Mouse (Mus musculus) intestine, postnatal 0 days (tissue): ENCODE data around the gene Il9. TPM values are rescaled to one million over a fixed set of nuclear protein-coding genes. Genes with fewer than 3 reads are reported as not detected.

Experiments used
- ATAC-seq: fragments of 200-750 bp; cut with Nextera tagmentation; 2 replicates; pipeline ENCODE4 v1.8.0; 2017; ENCODE audit warnings: mild to moderate bottlenecking, moderate TSS enrichment, moderate library complexity
- H3K27ac ChIP-seq: fragments of 300-500 bp; sonication (generic); 2 replicates; pipeline ENCODE4 v1.5.1; 2014; ENCODE audit warnings: mild to moderate bottlenecking, low read depth, low read length, moderate library complexity
- H3K27me3 ChIP-seq: fragments of 300-500 bp; sonication (generic); replicated peaks from 2 replicates; pipeline ENCODE4 v1.6.1; 2014; ENCODE audit warnings: low read length, mixed read lengths; ENCODE audit not compliant: control insufficient read depth, insufficient read depth
- H3K36me3 ChIP-seq: fragments of 300-500 bp; sonication (generic); 2 replicates; pipeline ENCODE4 v1.6.1; 2014; ENCODE audit warnings: mild to moderate bottlenecking, moderate library complexity; ENCODE audit not compliant: control insufficient read depth, insufficient read depth
- H3K4me1 ChIP-seq: fragments of 300-500 bp; sonication (generic); replicated peaks from 2 replicates; pipeline ENCODE4 v1.6.1; 2014; ENCODE audit warnings: antibody characterized with exemption, low read length, mixed read lengths; ENCODE audit not compliant: control insufficient read depth, insufficient read depth
- H3K4me2 ChIP-seq: fragments of 300-500 bp; sonication (generic); replicated peaks from 2 replicates; pipeline ENCODE4 v1.6.1; 2014; ENCODE audit warnings: low read depth, mild to moderate bottlenecking, moderate library complexity
- H3K4me3 ChIP-seq: fragments of 300-500 bp; sonication (generic); 2 replicates; pipeline ENCODE4 v1.5.1; 2014; ENCODE audit warnings: low read depth, low read length
- H3K9ac ChIP-seq: fragments of 300-500 bp; sonication (generic); 2 replicates; pipeline ENCODE4 v1.6.1; 2014; ENCODE audit warnings: mild to moderate bottlenecking, low read depth, low read length
- H3K9me3 ChIP-seq: fragments of 300-500 bp; sonication (generic); 2 replicates; pipeline ENCODE4 v1.6.1; 2016; ENCODE audit warnings: mixed run types; ENCODE audit not compliant: control insufficient read depth
- CTCF ChIP-seq: sonication (generic); IDR thresholded peaks from 2 replicates; pipeline ENCODE4 v1.5.1; 2016; ENCODE audit warnings: low read depth, mild to moderate bottlenecking, control low read depth, antibody characterized with exemption, moderate library complexity
- WGBS: fragments of 180-500 bp; shearing (Covaris S2); extraction: QIAGEN DNeasy Blood & Tissue Kit; methylation state at CpG from one replicate; pipeline ENCODE4 v1.1.7; 2014; 5-methylcytosine and 5-hydroxymethylcytosine counted together
- polyA plus RNA-seq: library from polyadenylated mRNA; unstranded; fragments of >200 nt; fragmentation: Nextera tagmentation; extraction: Ambion mirVana; gene quantifications from 2 replicates; pipeline ENCODE4 v1.2.1, GENCODE M21; 2015

Il9 gene
- polyA plus RNA-seq: not detected in 2 replicates

GRCm38 (mm10) chr13:56482146-56482545 is at the start of gene Il9:
Gene Il9 (minus strand): TSS chr13:56482246.
- Histone ChIP-seq H3K4me2 (no peak within 1 kb of the TSS), H3K9me3 (no peaks in the 10 kb centered on the region), H3K27ac (no peak within 1 kb of the TSS), H3K27me3 (no peaks in the 10 kb centered on the region), H3K9ac (no peak within 1 kb of the TSS), H3K4me1 (no peaks in the 10 kb centered on the region), H3K36me3 (no peaks in the 10 kb centered on the region), H3K4me3 (no peak within 1 kb of the TSS)
- WGBS: 78% methylated on average over 3 of the region's 3 CpGs
- no peak for ATAC-seq
- TF ChIP-seq CTCF: no peak

DNA sequence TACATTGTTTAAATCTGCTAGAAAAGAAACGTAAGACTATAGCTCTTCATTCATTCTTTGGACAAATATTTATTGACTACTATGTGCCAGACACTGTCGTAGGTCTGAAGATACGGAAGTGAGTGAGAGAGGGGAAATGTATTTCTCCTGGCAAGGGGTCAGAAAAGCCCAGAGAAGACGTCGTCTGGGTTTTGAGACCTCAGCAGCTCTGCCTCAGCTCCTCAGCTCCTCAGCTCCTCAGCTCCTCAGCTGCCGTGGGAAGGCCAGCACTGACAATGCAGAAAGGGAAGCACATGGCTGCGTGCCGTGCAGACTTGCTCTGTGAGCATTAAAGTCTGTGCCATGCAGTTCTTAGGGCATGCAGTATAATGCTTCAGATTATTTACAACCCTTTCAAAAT is 47.6 kb upstream of the Il9 start:
- Histone ChIP-seq H3K4me2 (no peak overlapping the region), H3K27ac (no peak overlapping the region), H3K4me3 (no peak overlapping the region), H3K9ac (no peak overlapping the region), H3K36me3 (no peaks in the 10 kb centered on the region), H3K4me1 (0 out of 2 replicates have a peak, but pooled peaks cover 3% of the 10 kb centered on the region), H3K9me3 (no peaks in the 10 kb centered on the region), H3K27me3 (no peaks in the 10 kb centered on the region)
- no peak for TF ChIP-seq CTCF
- 57% methylated on average over 8 of the region's 8 CpGs for WGBS
- no peak for ATAC-seq

- Histone ChIP-seq H3K27me3 (no peaks in the 10 kb centered on the region), H3K4me3 (no peak overlapping the region), H3K4me2 (no peak overlapping the region), H3K9me3 (no peaks in the 10 kb centered on the region), H3K9ac (no peak overlapping the region), H3K36me3 (no peaks in the 10 kb centered on the region), H3K27ac (no peak overlapping the region), H3K4me1 (0 out of 2 replicates have a peak, but pooled peaks cover 3% of the 10 kb centered on the region)
- no peak for ATAC-seq
- TF ChIP-seq CTCF: no peak
- 43% methylated on average over 4 of the region's 4 CpGs for WGBS
Measured at GRCm38 (mm10) chr13:56529031-56529430, 47.0 kb upstream of the Il9 start.

GRCm38 (mm10) chr13:56528281-56528680 is 46.2 kb upstream of the Il9 start:
- no peak for ATAC-seq
- Histone ChIP-seq H3K27me3 (no peaks in the 10 kb centered on the region), H3K4me3 (no peak overlapping the region), H3K27ac (no peak overlapping the region), H3K36me3 (no peaks in the 10 kb centered on the region), H3K4me1 (0 out of 2 replicates have a peak, but pooled peaks cover 3% of the 10 kb centered on the region), H3K9me3 (no peaks in the 10 kb centered on the region), H3K4me2 (no peak overlapping the region), H3K9ac (no peak overlapping the region)
- TF ChIP-seq CTCF: no peak
- WGBS: 88% methylated on average over 11 of the region's 11 CpGs

DNA sequence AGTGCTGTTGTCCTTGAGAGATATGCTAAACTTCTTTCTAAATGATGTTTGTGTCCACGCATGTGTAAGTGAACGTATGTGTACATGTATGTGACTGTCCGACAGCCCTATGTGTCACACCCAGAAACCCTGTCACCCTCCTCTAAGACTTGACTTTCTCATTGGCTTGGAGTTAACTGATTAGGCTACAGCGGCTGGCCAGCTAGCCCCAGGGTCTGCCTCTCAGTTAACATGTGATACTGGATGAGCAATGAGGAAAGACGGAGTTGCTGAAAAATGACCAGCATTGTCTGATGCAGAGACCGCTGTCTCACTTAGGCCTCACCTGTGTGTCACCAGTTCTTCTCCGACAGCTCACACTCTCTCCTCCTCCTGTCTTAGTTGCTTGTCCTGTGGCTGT is 45.8 kb upstream of the Il9 start:
- 0 out of 2 replicates have a peak, but pooled peaks cover 3% of the 10 kb centered on the region for H3K4me1 ChIP-seq
- H3K27me3 ChIP-seq: no peaks in the 10 kb centered on the region
- TF ChIP-seq CTCF: no peak
- no peak overlapping the region for H3K4me3 ChIP-seq
- no peaks in the 10 kb centered on the region for H3K36me3 ChIP-seq
- WGBS: 93% methylated on average over 7 of the region's 7 CpGs
- no peak for ATAC-seq
- no peak overlapping the region for H3K4me2 ChIP-seq
- H3K27ac ChIP-seq: no peak overlapping the region
- H3K9ac ChIP-seq: no peak overlapping the region
- no peaks in the 10 kb centered on the region for H3K9me3 ChIP-seq

DNA sequence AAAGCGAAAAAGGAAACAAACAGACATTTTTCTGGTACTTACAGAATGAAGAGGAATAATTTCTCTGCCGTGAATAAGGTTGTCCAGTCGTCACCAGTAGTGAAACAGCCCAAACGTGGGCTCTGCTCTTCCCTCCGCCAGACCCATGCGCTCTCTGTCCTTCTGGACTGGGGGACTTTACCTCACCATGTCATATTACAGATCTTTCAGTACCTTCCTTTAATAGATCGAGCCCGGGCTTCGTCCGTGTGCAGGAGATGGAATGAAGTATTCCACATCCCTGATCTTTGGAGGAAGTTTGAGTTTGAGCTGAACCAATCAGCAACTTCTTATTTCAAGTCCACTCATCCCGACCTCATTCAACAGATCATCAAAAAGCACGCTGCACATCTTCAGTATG is 44.8 kb upstream of the Il9 start:
- TF ChIP-seq CTCF: no peak
- H3K4me1 ChIP-seq: 0 out of 2 replicates have a peak, but pooled peaks cover 3% of the 10 kb centered on the region
- no peaks in the 10 kb centered on the region for H3K36me3 ChIP-seq
- no peaks in the 10 kb centered on the region for H3K9me3 ChIP-seq
- H3K27ac ChIP-seq: no peak overlapping the region
- H3K4me2 ChIP-seq: no peak overlapping the region
- WGBS: 72% methylated on average over 12 of the region's 12 CpGs
- no peak overlapping the region for H3K9ac ChIP-seq
- no peaks in the 10 kb centered on the region for H3K27me3 ChIP-seq
- ATAC-seq: no peak
- H3K4me3 ChIP-seq: no peak overlapping the region

GRCm38 (mm10) chr13:56522821-56523167 is 40.7 kb upstream of the Il9 start:
- H3K27ac ChIP-seq: no peak overlapping the region
- H3K4me2 ChIP-seq: peak overlapping the region; percentile 96
- ATAC-seq: no peak
- no peak for TF ChIP-seq CTCF
- peak overlapping the region; percentile 67 for H3K4me3 ChIP-seq
- 5% methylated on average over 8 of the region's 8 CpGs for WGBS
- H3K27me3 ChIP-seq: no peaks in the 10 kb centered on the region
- no peaks in the 10 kb centered on the region for H3K4me1 ChIP-seq
- H3K36me3 ChIP-seq: no peaks in the 10 kb centered on the region
- H3K9me3 ChIP-seq: no peaks in the 10 kb centered on the region
- peak overlapping the region; percentile 52 for H3K9ac ChIP-seq
